Mouse (Mus musculus) brown adipose tissue, adult 24 weeks (tissue): ENCODE data around the gene Ppm1m. TPM values are rescaled to one million over a fixed set of nuclear protein-coding genes. Genes with fewer than 3 reads are reported as not detected.
"Not testable (repeated sequence)": the region's sequence is repeated elsewhere in the genome, so short reads cannot be mapped to it uniquely, and the experiment has no call there.

Experiments
- H3K27ac ChIP-seq: fragments of 200-500 bp; replicated peaks from 2 replicates; pipeline ENCODE4 v1.5.1; 2012; ENCODE audit warnings: low read depth, mild to moderate bottlenecking, low read length
- H3K4me1 ChIP-seq: fragments of 200-500 bp; 2 replicates; pipeline ENCODE4 v1.6.1; 2012; ENCODE audit warnings: low read length, mixed read lengths; ENCODE audit not compliant: control insufficient read depth, insufficient read depth, insufficient read length
- H3K4me3 ChIP-seq: fragments of 200-500 bp; 2 replicates; pipeline ENCODE4 v1.5.1; 2012; ENCODE audit warnings: low read depth, mild to moderate bottlenecking, low read length, moderate library complexity; ENCODE audit not compliant: insufficient read depth
- polyA plus RNA-seq: library from polyadenylated mRNA; stranded (reverse); fragments of >200 nt; gene quantifications from 2 replicates; pipeline ENCODE4 v1.2.4, GENCODE M21; 2012; ENCODE audit not compliant: missing spikeins, insufficient read depth, insufficient read length

Gene Ppm1m
- polyA plus RNA-seq, 1 experiment, result 104 TPM

- peaks cover 3% of the 10 kb centered on the region; the same call in 1 of the 2 replicates for H3K4me1 ChIP-seq
Observed at GRCm38 (mm10) chr9:106191355-106191754, 8.2 kb downstream of the Ppm1m start.

DNA sequence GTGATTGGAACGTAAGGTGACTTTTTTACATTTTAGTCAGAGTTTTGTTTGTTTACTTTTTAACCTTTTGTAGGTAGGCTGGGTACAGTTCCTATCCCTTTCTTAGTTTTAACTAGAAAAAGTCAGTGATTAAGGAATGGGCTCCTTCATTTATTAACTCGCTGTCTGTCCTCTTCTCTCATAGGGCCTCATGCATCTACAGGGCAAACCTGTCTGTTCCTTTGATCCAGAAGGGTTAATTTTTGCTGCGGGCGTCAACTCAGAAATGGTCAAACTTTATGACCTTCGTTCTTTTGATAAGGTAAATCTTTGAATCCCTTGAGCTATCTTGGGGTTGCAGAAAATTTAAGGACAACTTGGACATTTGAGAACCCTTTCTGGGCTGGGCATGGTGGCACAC is 15.6 kb downstream of the Ppm1m start:
- Histone ChIP-seq H3K4me3 (no peak overlapping the region), H3K27ac (no peak overlapping the region)

More at GRCm38 (mm10) chr9:106191355-106191754, 8.2 kb downstream of the Ppm1m start:
- Histone ChIP-seq H3K4me3 (no peak overlapping the region), H3K27ac (0 out of 2 replicates have a peak overlapping the region, but pooled peaks have one; percentile 17)

DNA sequence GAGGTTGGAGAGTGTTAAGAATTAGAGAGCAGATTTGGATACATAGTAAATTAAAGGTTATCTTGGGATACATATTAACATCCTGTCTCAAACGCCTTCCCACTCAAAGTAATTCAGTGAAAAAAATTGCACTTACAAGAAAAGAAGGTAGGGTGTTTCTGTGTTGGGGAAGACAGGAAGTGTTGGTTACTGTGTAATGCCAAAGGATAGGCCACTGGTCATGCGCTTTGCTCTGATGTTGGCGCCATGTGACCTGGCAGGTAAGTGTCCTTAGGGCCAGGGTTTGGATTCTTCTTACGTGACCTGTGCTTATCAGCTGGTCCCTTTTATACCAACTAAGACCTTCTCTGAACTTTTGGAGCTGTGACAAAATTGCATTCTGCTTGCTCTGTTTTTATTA is 17.4 kb downstream of the Ppm1m start:
- H3K27ac ChIP-seq, result no peak overlapping the region
- H3K4me1 ChIP-seq, result no peaks in the 10 kb centered on the region
- no peak overlapping the region for H3K4me3 ChIP-seq

More for the DNA sequence above, 15.6 kb downstream of the Ppm1m start:
- H3K4me1 ChIP-seq, result no peaks in the 10 kb centered on the region

GRCm38 (mm10) chr9:106179964-106180363 is 19.6 kb downstream of the Ppm1m start:
- Histone ChIP-seq H3K4me3 (no peak overlapping the region), H3K27ac (no peak overlapping the region), H3K4me1 (no peaks in the 10 kb centered on the region)

DNA sequence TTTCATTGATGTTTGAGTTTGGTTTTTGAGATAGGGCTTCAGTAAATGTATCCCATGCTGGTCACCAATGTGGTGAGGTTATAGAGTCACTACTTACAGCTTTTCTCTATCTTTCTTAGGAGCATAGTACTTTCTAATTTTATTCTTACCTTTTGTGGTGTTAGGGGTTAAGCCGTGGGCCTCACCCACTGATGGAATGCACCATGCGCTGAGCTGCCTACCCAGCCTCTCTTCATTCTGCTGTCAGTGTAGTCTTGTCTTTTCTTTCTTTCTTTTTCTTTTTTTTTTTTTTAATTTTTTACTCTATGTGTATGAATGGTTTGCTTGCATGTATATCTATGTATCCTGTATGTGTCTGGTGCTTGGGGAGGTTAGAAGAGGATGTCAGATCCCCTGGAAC is 20.1 kb downstream of the Ppm1m start:
- H3K27ac ChIP-seq, result no peak overlapping the region
- H3K4me3 ChIP-seq, result no peak overlapping the region
- no peaks in the 10 kb centered on the region for H3K4me1 ChIP-seq

DNA sequence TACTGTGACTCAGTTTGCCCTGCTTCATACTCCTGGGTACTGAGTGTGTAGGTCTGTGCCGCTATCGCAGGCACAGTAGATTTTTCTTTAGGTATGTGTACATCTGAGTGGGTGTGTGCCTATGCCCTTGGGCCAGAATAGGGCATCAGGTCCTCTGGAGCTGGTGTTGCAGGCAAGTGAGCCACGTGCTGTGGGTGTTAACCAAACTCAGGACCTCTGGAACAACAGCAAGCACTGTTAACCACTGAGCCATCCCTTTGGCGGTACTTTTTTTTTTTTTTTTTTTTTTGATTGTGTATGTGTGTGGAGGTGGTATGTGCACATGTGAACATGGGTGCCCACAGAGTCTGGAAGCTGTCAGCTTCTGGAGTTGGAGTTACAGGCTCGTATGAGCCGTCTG is 21.7 kb downstream of the Ppm1m start:
- Histone ChIP-seq H3K4me1 (peaks cover 9% of the 10 kb centered on the region), H3K27ac (no peak overlapping the region), H3K4me3 (no peak overlapping the region)

DNA sequence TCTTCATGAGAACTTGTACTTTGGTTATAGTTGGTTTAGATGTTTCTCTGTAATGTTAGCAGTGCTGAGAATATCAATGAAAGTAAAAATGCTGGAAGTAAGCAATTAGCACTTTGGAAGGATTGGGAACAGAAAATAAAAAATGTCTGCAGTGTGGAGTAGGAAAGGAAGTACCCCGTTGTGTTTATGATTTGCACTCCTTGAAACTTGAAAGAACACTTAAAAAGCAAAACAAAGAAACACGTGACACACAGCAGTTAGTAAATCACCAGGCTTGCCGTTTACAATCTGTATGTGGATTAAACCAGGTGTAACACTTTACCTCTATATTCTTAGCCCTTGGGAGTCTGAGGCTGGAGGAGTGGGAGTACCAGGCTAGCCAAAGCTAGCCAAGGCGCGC is 22.8 kb downstream of the Ppm1m start:
- Histone ChIP-seq H3K4me3 (no peak overlapping the region), H3K27ac (no peak overlapping the region), H3K4me1 (peaks cover 9% of the 10 kb centered on the region)

- H3K4me1 ChIP-seq, result peaks cover 9% of the 10 kb centered on the region
- no peak overlapping the region for H3K4me3 ChIP-seq
- no peak overlapping the region for H3K27ac ChIP-seq
Observed at GRCm38 (mm10) chr9:106175552-106176200, 23.9 kb downstream of the Ppm1m start.

- Histone ChIP-seq H3K4me1 (peaks cover 9% of the 10 kb centered on the region), H3K27ac (no peak overlapping the region), H3K4me3 (peak overlapping the region; percentile 36; the same call in 1 of the 2 replicates)
Observed at GRCm38 (mm10) chr9:106173363-106173762, 26.2 kb downstream of the Ppm1m start.

- Histone ChIP-seq H3K4me1 (peaks cover 9% of the 10 kb centered on the region), H3K27ac (no peak overlapping the region), H3K4me3 (peak overlapping the region; percentile 94; the same call in 1 of the 2 replicates)
Observed at GRCm38 (mm10) chr9:106172527-106172926, 27.0 kb downstream of the Ppm1m start.

DNA sequence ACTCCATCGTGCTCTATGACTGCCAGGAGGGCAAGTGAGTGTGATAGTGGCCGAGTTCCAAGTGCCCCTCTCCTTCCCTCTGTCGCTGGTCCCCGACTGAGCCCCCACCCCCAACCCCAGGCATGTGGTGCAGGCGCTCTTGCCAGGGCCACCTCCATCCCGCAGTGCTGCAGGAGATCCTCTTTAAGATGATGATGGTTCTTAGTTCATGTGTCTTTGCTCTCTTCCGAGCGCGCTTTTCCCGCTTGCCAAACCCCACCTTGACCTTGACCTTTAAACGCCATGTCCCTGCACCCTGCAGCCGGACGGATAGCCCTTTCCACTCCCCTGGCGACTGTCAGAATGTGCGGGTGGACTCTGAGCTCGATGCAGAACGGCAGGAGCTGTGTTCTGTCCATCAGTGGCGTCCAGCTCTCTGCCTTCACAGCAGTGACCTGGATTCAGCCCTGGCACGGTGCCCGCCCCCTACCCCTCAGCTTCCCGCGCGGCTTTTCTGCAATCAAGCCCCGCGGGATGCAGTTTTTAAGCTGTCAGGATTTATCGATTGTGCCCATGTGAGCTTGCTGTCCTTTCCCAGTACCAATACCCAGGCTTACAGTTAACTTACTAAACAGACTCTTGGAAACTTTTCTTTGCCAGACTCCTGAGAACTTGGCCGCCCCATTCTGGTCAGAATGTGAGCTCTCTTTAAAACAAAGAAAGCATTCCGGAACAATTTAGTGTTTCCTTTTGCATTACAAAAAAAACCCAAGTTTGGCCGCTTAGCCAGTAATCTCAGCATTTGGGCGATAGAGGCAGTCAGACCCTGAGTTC is 28.0 kb downstream of the Ppm1m start:
- Histone ChIP-seq H3K4me1 (peaks cover 9% of the 10 kb centered on the region), H3K4me3 (peak overlapping the region; percentile 94), H3K27ac (peak overlapping the region; percentile 96)

DNA sequence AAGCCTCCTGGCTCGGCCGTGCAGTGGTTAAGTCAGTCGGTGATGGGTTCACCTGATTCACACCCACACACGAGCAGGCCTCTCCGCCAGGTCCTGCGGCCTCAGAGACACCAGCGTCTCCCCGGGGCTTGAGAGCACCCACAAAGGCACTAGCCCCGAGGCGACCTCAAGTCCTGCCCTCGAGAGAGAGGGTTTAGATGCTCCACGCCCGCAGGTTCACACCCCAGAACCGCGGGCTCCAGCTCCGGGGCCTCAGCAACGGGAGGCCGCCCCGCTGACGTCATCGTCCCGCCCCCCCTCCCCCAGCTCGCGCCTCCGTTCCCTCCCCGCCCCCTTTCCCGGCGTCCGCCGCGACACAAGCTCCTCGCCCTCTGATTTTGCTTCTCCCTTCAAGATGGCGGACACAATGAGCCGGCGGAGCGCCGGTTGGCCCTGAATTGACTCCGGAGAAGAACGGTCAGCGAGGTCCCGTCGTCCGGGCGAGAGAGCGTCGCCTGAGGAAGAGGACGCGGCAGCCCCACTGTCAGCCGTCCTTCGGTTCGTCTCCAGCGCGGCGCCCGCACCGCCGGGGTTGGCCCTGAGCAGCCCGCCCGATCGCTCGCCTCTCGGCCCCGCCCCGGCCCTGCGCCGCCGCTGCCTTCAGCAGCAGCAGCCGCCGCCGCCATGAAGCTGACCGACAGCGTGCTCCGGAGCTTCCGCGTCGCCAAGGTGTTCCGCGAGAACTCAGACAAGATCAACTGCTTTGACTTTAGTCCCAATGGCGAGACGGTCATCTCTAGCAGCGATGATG is 28.8 kb downstream of the Ppm1m start, which contains the start of gene Wdr82:
Wdr82 (plus strand) TSS at position 373 of the 790 bp plus-strand sequence.
- Histone ChIP-seq H3K4me3 (peak within 1 kb of the TSS; percentile 94), H3K27ac (peak within 1 kb of the TSS; percentile 96), H3K4me1 (peaks cover 9% of the 10 kb centered on the region)

GRCm38 (mm10) chr9:106169917-106170316 is 29.6 kb downstream of the Ppm1m start:
- Histone ChIP-seq H3K27ac (no peak overlapping the region), H3K4me1 (peaks cover 9% of the 10 kb centered on the region), H3K4me3 (peak overlapping the region; percentile 65)

DNA sequence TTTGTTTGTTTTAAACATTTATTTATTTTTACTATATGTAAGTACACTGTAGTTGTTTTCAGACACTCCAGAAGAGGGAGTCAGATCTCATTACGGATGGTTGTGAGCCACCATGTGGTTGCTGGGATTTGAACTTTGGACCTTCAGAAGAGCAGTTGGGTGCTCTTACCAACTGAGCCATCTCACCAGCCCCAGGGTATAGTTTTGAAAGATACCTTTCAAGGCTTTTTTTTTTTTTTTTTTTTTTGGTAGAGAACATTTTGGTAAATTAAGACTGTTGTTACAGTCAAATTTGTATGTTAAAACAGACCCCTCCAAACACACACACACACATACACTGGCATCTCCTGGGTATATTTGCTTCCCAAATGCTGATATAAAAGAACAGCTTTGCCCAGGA is 30.5 kb downstream of the Ppm1m start:
- not testable (repeated sequence) for H3K4me3 ChIP-seq

GRCm38 (mm10) chr9:106167703-106168102 is 31.8 kb downstream of the Ppm1m start:
- H3K4me1 ChIP-seq, result no peaks in the 10 kb centered on the region
- no peak overlapping the region for H3K4me3 ChIP-seq
- no peak overlapping the region for H3K27ac ChIP-seq

More for the DNA sequence above, 30.5 kb downstream of the Ppm1m start:
- not testable (repeated sequence) for H3K27ac ChIP-seq, H3K4me1 ChIP-seq
